Mouse (Mus musculus) thymus, postnatal 25 days (tissue): Measurements from ENCODE around the gene Fbxl21.

Experiments used
- DNase-seq: peaks from one replicate; pipeline ENCODE4 v3.0.0; 2022

Gene Fbxl21

DNA sequence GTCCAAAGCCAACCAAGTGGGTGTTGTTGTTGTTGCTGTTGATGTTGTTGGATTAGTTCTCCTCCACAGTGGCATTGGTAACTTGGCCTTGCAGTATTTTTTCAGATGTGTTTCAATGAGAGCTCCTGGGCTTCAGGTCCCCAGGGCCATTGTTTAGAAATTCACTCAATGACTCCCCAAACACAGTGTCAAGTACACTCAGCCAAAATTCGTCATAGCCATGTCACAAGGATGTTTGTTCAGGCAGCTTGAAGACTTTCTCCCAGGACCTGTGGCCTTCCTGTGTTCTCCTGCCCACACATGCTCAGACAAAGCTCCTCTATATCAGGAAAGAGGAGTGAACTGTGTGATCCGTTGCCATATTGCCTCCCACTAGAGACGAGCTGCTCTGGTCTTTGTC, 63.8 kb downstream of the Fbxl21 start:
- no peak for DNase-seq
